Mouse (Mus musculus) layer of hippocampus, adult 2 months (tissue): Measurements from ENCODE around the gene St6galnac5. TPM values are rescaled to one million over a fixed set of nuclear protein-coding genes. Genes with fewer than 3 reads are reported as not detected.
A peak's percentile ranks its signal among the peaks of the same experiment; 100 is the strongest.
"Not testable (repeated sequence)": the region's sequence is repeated elsewhere in the genome, so short reads cannot be mapped to it uniquely, and the experiment has no call there.

ENCODE experiments used
- DNase-seq, 2 experiments: peaks; one replicate each; pipeline ENCODE4 v3.0.0; 2022; ENCODE audit warnings: low spot score in 2 of 2
- H3K27ac ChIP-seq: fragments of 200-600 bp; 2 replicates; pipeline ENCODE4 v1.8.1; 2022
- H3K4me3 ChIP-seq: fragments of 200-600 bp; 2 replicates; pipeline ENCODE4 v1.8.1; 2022; ENCODE audit warnings: mild to moderate bottlenecking
- CTCF ChIP-seq: fragments of 200-600 bp; conservative IDR thresholded peaks from 2 replicates; pipeline ENCODE4 v1.8.1; 2022; ENCODE audit warnings: antibody characterized with exemption, mild to moderate bottlenecking, moderate library complexity
- total RNA-seq, 2 experiments: library from RNA; stranded (reverse); gene quantifications; 2 replicates each; pipeline ENCODE4 v1.2.3; 2021

The St6galnac5 gene
- total RNA-seq, 2 experiments from 2014 or later = 125 to 133 TPM

- no peak for TF ChIP-seq CTCF
- DNase-seq = no peak
- Histone ChIP-seq H3K27ac (no peak overlapping the region), H3K4me3 (no peak overlapping the region)
Observed at GRCm38 (mm10) chr3:152821202-152821601, 160.8 kb downstream of the St6galnac5 start.

GRCm38 (mm10) chr3:152820406-152820805, 161.6 kb downstream of the St6galnac5 start:
- H3K4me3 ChIP-seq = no peak overlapping the region
- TF ChIP-seq CTCF = no peak
- no peak overlapping the region for H3K27ac ChIP-seq
- no peak for DNase-seq

GRCm38 (mm10) chr3:152815110-152815509, 166.9 kb downstream of the St6galnac5 start:
- no peak overlapping the region for H3K27ac ChIP-seq
- TF ChIP-seq CTCF = no peak
- no peak overlapping the region for H3K4me3 ChIP-seq
- no peak for DNase-seq

GRCm38 (mm10) chr3:152813905-152814304, 168.1 kb downstream of the St6galnac5 start:
- TF ChIP-seq CTCF = no peak
- peak in 1 of 2 experiments; percentile 27 for DNase-seq
- Histone ChIP-seq H3K27ac (peak overlapping the region; percentile 16; the same call in 1 of the 2 replicates), H3K4me3 (no peak overlapping the region)

GRCm38 (mm10) chr3:152799738-152800431, 182.2 kb downstream of the St6galnac5 start:
- peak in 1 of 2 experiments; percentile 6 for DNase-seq
- no peak overlapping the region for H3K27ac ChIP-seq
- no peak overlapping the region for H3K4me3 ChIP-seq
- TF ChIP-seq CTCF = peak; percentile 79

GRCm38 (mm10) chr3:152797354-152797753, 184.7 kb downstream of the St6galnac5 start:
- no peak for DNase-seq
- no peak for TF ChIP-seq CTCF
- no peak overlapping the region for H3K27ac ChIP-seq
- no peak overlapping the region for H3K4me3 ChIP-seq

GRCm38 (mm10) chr3:152796216-152796615, 185.8 kb downstream of the St6galnac5 start:
- DNase-seq = no peak
- H3K27ac ChIP-seq = no peak overlapping the region
- TF ChIP-seq CTCF = no peak
- no peak overlapping the region for H3K4me3 ChIP-seq

GRCm38 (mm10) chr3:152793006-152793405, 189.0 kb downstream of the St6galnac5 start:
- no peak for DNase-seq
- no peak overlapping the region for H3K4me3 ChIP-seq
- TF ChIP-seq CTCF = no peak
- H3K27ac ChIP-seq = peak overlapping the region; percentile 84; the same call in 1 of the 2 replicates

GRCm38 (mm10) chr3:152792601-152793000, 189.4 kb downstream of the St6galnac5 start:
- H3K4me3 ChIP-seq = peak overlapping the region; percentile 6; the same call in 1 of the 2 replicates
- TF ChIP-seq CTCF = no peak
- H3K27ac ChIP-seq = peak overlapping the region; percentile 84
- DNase-seq = no peak

- not testable (repeated sequence) for H3K27ac ChIP-seq, DNase-seq, H3K4me3 ChIP-seq
Observed at GRCm38 (mm10) chr3:152788301-152788953, 193.6 kb downstream of the St6galnac5 start.

- not testable (repeated sequence) for DNase-seq, H3K27ac ChIP-seq, H3K4me3 ChIP-seq
Observed at GRCm38 (mm10) chr3:152784353-152784752, 197.7 kb downstream of the St6galnac5 start.

- Histone ChIP-seq H3K4me3 (no peak overlapping the region), H3K27ac (no peak overlapping the region)
- DNase-seq = peak; percentile 62 to 82
- TF ChIP-seq CTCF = peak; percentile 94
Observed at GRCm38 (mm10) chr3:152783792-152784191, 198.3 kb downstream of the St6galnac5 start.

- Histone ChIP-seq H3K27ac (no peak overlapping the region), H3K4me3 (no peak overlapping the region)
- no peak for DNase-seq
- TF ChIP-seq CTCF = no peak
Observed at GRCm38 (mm10) chr3:152779819-152780218, 202.2 kb downstream of the St6galnac5 start.
